Mouse (Mus musculus) myocyte (in vitro differentiated cells): Measurements from ENCODE around the gene Ttc39d. TPM values are rescaled to one million over a fixed set of nuclear protein-coding genes. Genes with fewer than 3 reads are reported as not detected.

Source experiments
- H3K27me3 ChIP-seq: one replicate; pipeline ENCODE4 v1.6.1; 2011; ENCODE audit not compliant: control insufficient read depth, insufficient read depth, insufficient read length
- H3K36me3 ChIP-seq: one replicate; pipeline ENCODE4 v1.6.1; 2011; ENCODE audit not compliant: control insufficient read depth, insufficient read depth
- H3K4me2 ChIP-seq: one replicate; pipeline ENCODE4 v1.6.1; 2011; ENCODE audit warnings: low read depth, control low read depth
- H3K4me3 ChIP-seq: one replicate; pipeline ENCODE4 v1.5.1; 2011; ENCODE audit warnings: mild to moderate bottlenecking, control low read depth, moderate library complexity
- H3K79me2 ChIP-seq: one replicate; pipeline ENCODE4 v1.6.1; 2011; ENCODE audit not compliant: control insufficient read depth, insufficient read depth
- H3ac ChIP-seq: one replicate; pipeline ENCODE4 v1.6.1; 2011; ENCODE audit not compliant: control insufficient read depth, insufficient read length
- CEBPB ChIP-seq: IDR thresholded peaks from 2 replicates; pipeline ENCODE4 v1.6.1; 2011; ENCODE audit warnings: mild to moderate bottlenecking, moderate library complexity; ENCODE audit not compliant: poor library complexity, insufficient read depth, severe bottlenecking
- E2F4 ChIP-seq: IDR thresholded peaks from one replicate; pipeline ENCODE4 v1.6.1; 2011; ENCODE audit warnings: mild to moderate bottlenecking, control low read depth, moderate library complexity; ENCODE audit not compliant: insufficient read depth
- MAX ChIP-seq: IDR thresholded peaks from one replicate; pipeline ENCODE4 v1.6.1; 2011; ENCODE audit warnings: low read depth, mild to moderate bottlenecking, control low read depth
- MYOD1 ChIP-seq, 3 experiments: IDR thresholded peaks; one replicate each; pipeline ENCODE4 v1.6.1; 2011; ENCODE audit warnings: control low read depth in 2 of 3, low read depth in 2 of 3, mild to moderate bottlenecking in 2 of 3, moderate library complexity in 1 of 3; ENCODE audit not compliant: insufficient read length in 2 of 3, control insufficient read depth in 1 of 3
- MYOG ChIP-seq, 3 experiments: IDR thresholded peaks; one replicate each; pipeline ENCODE4 v1.6.1; 2011; ENCODE audit warnings: control low read depth in 2 of 3, low read depth in 2 of 3, mild to moderate bottlenecking in 2 of 3; ENCODE audit not compliant: insufficient read length in 2 of 3, control insufficient read depth in 1 of 3, insufficient read depth in 1 of 3
- POLR2A ChIP-seq: IDR thresholded peaks from one replicate; pipeline ENCODE4 v1.6.1; 2011; ENCODE audit warnings: low read depth, mild to moderate bottlenecking, control low read depth, moderate library complexity; ENCODE audit not compliant: insufficient read length
- POLR2AphosphoS2 ChIP-seq: IDR thresholded peaks from one replicate; pipeline ENCODE4 v1.6.1; 2011; ENCODE audit warnings: low read depth, control low read depth; ENCODE audit not compliant: insufficient read length
- REST ChIP-seq: IDR thresholded peaks from one replicate; pipeline ENCODE4 v1.6.1; 2011; ENCODE audit warnings: mild to moderate bottlenecking, control low read depth, moderate library complexity; ENCODE audit not compliant: insufficient read depth, insufficient read length
- SRF ChIP-seq: IDR thresholded peaks from one replicate; pipeline ENCODE4 v1.6.1; 2011; ENCODE audit warnings: low read depth; ENCODE audit not compliant: control insufficient read depth, insufficient read length
- TCF12 ChIP-seq: IDR thresholded peaks from one replicate; pipeline ENCODE4 v1.6.1; 2011; ENCODE audit warnings: mild to moderate bottlenecking, control low read depth; ENCODE audit not compliant: poor library complexity, insufficient read depth, severe bottlenecking
- TCF3 ChIP-seq: IDR thresholded peaks from one replicate; pipeline ENCODE4 v1.6.1; 2011; ENCODE audit warnings: low read depth, control low read depth; ENCODE audit not compliant: insufficient read length
- USF1 ChIP-seq: IDR thresholded peaks from one replicate; pipeline ENCODE4 v1.6.1; 2011; ENCODE audit warnings: low read depth, mild to moderate bottlenecking, control low read depth, moderate library complexity
- polyA plus RNA-seq: library from polyadenylated mRNA; unstranded; fragments of >200 nt; fragmentation: generic; extraction: Trizol; gene quantifications from one replicate; pipeline ENCODE4 v1.2.1, GENCODE M21; 2012; ENCODE audit warnings: missing spikeins

The Ttc39d gene
- polyA plus RNA-seq, 1 experiment, result 0.01 TPM

- H3K79me2 ChIP-seq, result no peaks in the 10 kb centered on the region
- H3K27me3 ChIP-seq, result no peaks in the 10 kb centered on the region
- no peak overlapping the region for H3K4me2 ChIP-seq
- peaks cover 27% of the 10 kb centered on the region for H3K36me3 ChIP-seq
- H3K4me3 ChIP-seq, result no peak overlapping the region
- TF ChIP-seq SRF (no peak), E2F4 (no peak), POLR2AphosphoS2 (no peak)
- H3ac ChIP-seq, result no peak overlapping the region
Observed at GRCm38 (mm10) chr17:80243116-80243515, 35.9 kb downstream of the Ttc39d start.

DNA sequence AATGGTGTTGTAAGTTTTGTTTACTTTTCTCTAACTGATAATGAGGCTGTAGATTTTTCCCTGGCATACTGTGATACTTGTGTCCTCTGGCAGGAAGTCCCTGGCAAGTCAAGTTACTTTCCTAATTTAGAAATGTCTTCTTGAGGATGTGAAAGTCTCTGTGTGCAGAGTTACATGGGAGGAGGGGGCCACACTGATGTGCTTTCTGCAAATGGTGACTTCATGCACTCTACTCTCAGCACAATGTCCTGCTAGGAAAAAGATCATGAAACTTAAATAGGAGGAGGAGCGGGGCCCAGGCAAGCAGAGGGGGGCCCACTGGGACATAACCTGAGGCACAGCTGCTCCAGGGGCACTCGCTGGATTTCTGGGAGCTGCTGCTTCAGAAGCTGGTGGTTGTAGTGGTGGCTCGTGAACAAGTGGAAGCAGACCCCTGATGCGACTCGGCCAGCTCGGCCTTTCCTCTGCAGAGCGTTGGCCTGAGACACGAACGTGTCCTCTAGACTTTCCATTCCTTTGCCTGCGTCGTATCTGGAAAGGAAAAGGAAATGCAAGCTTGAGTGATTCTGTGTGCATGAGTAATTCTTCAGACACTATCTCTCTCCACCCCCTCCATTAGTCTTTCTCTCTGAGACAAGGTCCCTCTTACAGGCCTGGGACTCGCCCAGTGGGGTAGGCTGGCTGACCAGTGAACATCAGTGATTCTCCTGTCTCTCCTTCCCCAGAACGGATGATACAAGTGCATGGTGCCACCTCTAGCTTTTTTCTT lies 45.7 kb downstream of the Ttc39d start:
- Histone ChIP-seq H3K4me2 (no peak overlapping the region), H3K4me3 (no peak overlapping the region)

GRCm38 (mm10) chr17:80254421-80254820 lies 47.2 kb downstream of the Ttc39d start:
- Histone ChIP-seq H3K79me2 (no peaks in the 10 kb centered on the region), H3K4me2 (peak overlapping the region; percentile 85), H3K36me3 (peaks cover 53% of the 10 kb centered on the region), H3K27me3 (no peaks in the 10 kb centered on the region), H3K4me3 (no peak overlapping the region), H3ac (no peak overlapping the region)
- TF ChIP-seq MYOD1 (IDR thresholded peaks at IDR 0.05; ENCODE audit: control insufficient read depth in 1 of 3, insufficient read length in 2 of 3, low read depth in 2 of 3) (no peak), TCF12 (no peak), SRF (no peak), CEBPB (no peak), USF1 (no peak), E2F4 (no peak), TCF3 (no peak), MYOG (IDR thresholded peaks at IDR 0.05; ENCODE audit: control insufficient read depth in 1 of 3, insufficient read depth in 1 of 3, insufficient read length in 2 of 3, low read depth in 2 of 3) (no peak), POLR2AphosphoS2 (no peak)

More for the DNA sequence above, 45.7 kb downstream of the Ttc39d start:
- TF ChIP-seq USF1 (no peak), MAX (no peak), SRF (no peak), POLR2AphosphoS2 (no peak), REST (no peak), POLR2A (no peak), CEBPB (no peak), TCF12 (no peak), MYOD1 (IDR thresholded peaks at IDR 0.05; ENCODE audit: control insufficient read depth in 1 of 3, insufficient read length in 2 of 3, low read depth in 2 of 3) (no peak)
- Histone ChIP-seq H3K79me2 (no peaks in the 10 kb centered on the region), H3K27me3 (no peaks in the 10 kb centered on the region), H3ac (no peak overlapping the region), H3K36me3 (peaks cover 46% of the 10 kb centered on the region)

DNA sequence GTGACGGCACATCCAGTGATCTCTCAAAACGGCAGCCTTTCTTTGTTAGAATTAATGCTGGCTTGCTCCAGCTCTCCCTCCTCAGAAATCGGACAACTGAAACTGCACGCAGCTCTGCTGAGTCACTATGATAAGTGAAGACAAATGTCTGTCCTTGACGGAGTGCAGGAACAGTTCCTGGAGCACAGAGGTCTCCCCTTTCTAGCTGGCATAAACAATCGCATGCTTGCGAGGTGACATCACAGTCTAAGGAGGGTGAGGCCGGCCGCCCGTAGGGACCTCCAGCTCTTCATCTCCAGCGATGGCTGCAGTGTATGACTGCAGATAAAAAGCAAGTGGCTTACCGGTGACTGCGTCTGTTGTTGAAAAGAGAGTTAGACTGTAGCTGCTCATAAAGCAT lies 47.9 kb downstream of the Ttc39d start:
- H3ac ChIP-seq, result peak overlapping the region; percentile 13
- H3K4me2 ChIP-seq, result peak overlapping the region; percentile 85
- H3K27me3 ChIP-seq, result no peaks in the 10 kb centered on the region
- peak overlapping the region; percentile 2 for H3K4me3 ChIP-seq
- TF ChIP-seq MYOD1 (IDR thresholded peaks at IDR 0.05; ENCODE audit: control insufficient read depth in 1 of 3, insufficient read length in 2 of 3, low read depth in 2 of 3) (peak in 2 of 3 experiments; percentile 54 to 57), MYOG (IDR thresholded peaks at IDR 0.05; ENCODE audit: control insufficient read depth in 1 of 3, insufficient read depth in 1 of 3, insufficient read length in 2 of 3, low read depth in 2 of 3) (peak in 1 of 3 experiments; percentile 46), USF1 (no peak)
- no peaks in the 10 kb centered on the region for H3K79me2 ChIP-seq
- peaks cover 53% of the 10 kb centered on the region for H3K36me3 ChIP-seq

- H3K4me3 ChIP-seq, result no peak overlapping the region
- TF ChIP-seq CEBPB (no peak), POLR2A (no peak), REST (no peak), SRF (no peak), MAX (no peak), MYOD1 (IDR thresholded peaks at IDR 0.05; ENCODE audit: control insufficient read depth in 1 of 3, insufficient read length in 2 of 3, low read depth in 2 of 3) (no peak), USF1 (no peak)
Observed at GRCm38 (mm10) chr17:80267065-80267464, 59.8 kb downstream of the Ttc39d start.

More at GRCm38 (mm10) chr17:80267065-80267464, 59.8 kb downstream of the Ttc39d start:
- Histone ChIP-seq H3ac (no peak overlapping the region), H3K36me3 (peaks cover 50% of the 10 kb centered on the region), H3K4me2 (no peak overlapping the region), H3K79me2 (no peaks in the 10 kb centered on the region), H3K27me3 (no peaks in the 10 kb centered on the region)

Other genes starting within 250 kb of the Ttc39d start
- gene Hnrnpll, start 145.1 kb upstream of the Ttc39d start, polyA plus RNA-seq, result 24.0 TPM
- 2.5 TPM for gene Galm, start 80.0 kb upstream of the Ttc39d start, polyA plus RNA-seq
- gene Srsf7, start 153 bp upstream of the Ttc39d start, polyA plus RNA-seq, result 72.0 TPM
- gene Gemin6, start 17.0 kb downstream of the Ttc39d start, polyA plus RNA-seq, result 6.5 TPM
- 30.4 TPM for gene Morn2, start 82.7 kb downstream of the Ttc39d start, polyA plus RNA-seq
- 7.4 TPM for gene Dhx57, start 83.0 kb downstream of the Ttc39d start, polyA plus RNA-seq
- 0.01 TPM for gene Arhgef33, start 99.9 kb downstream of the Ttc39d start, polyA plus RNA-seq
- gene Gm10190, start 166.1 kb downstream of the Ttc39d start, polyA plus RNA-seq, result not detected